Mouse (Mus musculus): ENCODE results near the gene Dnah14.

Dnah14 gene

GRCm38 (mm10) chr1:181852466-181852865 lies 276.1 kb downstream of the Dnah14 start:
- no peak for ATAC-seq (ENCODE audit: low TSS enrichment)

GRCm38 (mm10) chr1:181853081-181853736 lies 276.9 kb downstream of the Dnah14 start:
- no peak for ATAC-seq (ENCODE audit: low TSS enrichment)

- ATAC-seq (ENCODE audit: low TSS enrichment), result no peak
These were observed 278.5 kb downstream of the Dnah14 start for GRCm38 (mm10) chr1:181854829-181855228.

- no peak for ATAC-seq (ENCODE audit: low TSS enrichment)
These were observed 280.0 kb downstream of the Dnah14 start for GRCm38 (mm10) chr1:181856329-181856728.

- no peak for ATAC-seq (ENCODE audit: low TSS enrichment)
These were observed 284.3 kb downstream of the Dnah14 start for GRCm38 (mm10) chr1:181860659-181861058.

GRCm38 (mm10) chr1:181861181-181861902 lies 285.0 kb downstream of the Dnah14 start:
- ATAC-seq (ENCODE audit: low TSS enrichment), result no peak

- no peak for ATAC-seq (ENCODE audit: low TSS enrichment)
These were observed 286.5 kb downstream of the Dnah14 start for GRCm38 (mm10) chr1:181862676-181863374.

- no peak for ATAC-seq (ENCODE audit: low TSS enrichment)
These were observed 287.1 kb downstream of the Dnah14 start for GRCm38 (mm10) chr1:181863431-181863830.

All from frontal cortex, adult (tissue).